Mouse (Mus musculus): ENCODE results near the gene Cytip. TPM values are rescaled to one million over a fixed set of nuclear protein-coding genes. Genes with fewer than 3 reads are reported as not detected.

Cytip gene
- 1.8 and 2.0 TPM in 2 replicates for polyA plus RNA-seq (2012; rRNA removed)

DNA sequence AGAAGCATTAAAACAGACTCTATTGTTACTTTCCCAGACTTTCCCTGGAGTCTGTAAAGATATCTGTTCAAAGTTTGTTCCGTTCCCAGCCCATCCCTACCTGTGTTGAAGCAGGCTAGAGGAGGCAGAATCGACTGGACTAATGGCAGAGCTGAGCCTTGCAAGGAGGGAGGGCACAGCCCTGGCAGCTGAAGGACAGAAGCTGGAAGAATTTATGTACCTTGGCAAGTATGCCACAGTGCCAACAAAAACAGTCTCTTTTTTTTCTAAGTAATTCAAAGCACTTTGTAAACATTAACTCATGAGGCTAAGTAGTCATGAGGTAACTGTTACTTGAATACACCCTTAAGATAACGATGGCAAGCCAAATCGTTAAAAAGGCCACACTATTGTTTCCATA is at the start of gene Cytip:
Cytip (minus strand) TSS at position 187 of the 400 bp plus-strand sequence.

Other genes with a start within 250 kb of the Cytip start
- 0.01 TPM in 2 replicates for gene Galnt5, start 197.6 kb downstream of the Cytip start, polyA plus RNA-seq (2012; rRNA removed)
- not detected in 2 replicates for gene Ermn, start 142.7 kb downstream of the Cytip start, polyA plus RNA-seq (2012; rRNA removed)
- 0.01 TPM in 2 replicates for gene Acvr1c, start 162.4 kb upstream of the Cytip start, polyA plus RNA-seq (2012; rRNA removed)

Data from liver, embryonic 14 days (tissue).